Mouse (Mus musculus): ENCODE data around the gene Tjp3.

The Tjp3 gene

GRCm38 (mm10) chr10:81273842-81274241 is 17.5 kb downstream of the Tjp3 start:
- in situ Hi-C loops (cut with MboI, MseI), result no loop called here

- in situ Hi-C loops (cut with MboI, MseI), result no loop called here
Measured at GRCm38 (mm10) chr10:81272356-81272755, 19.0 kb downstream of the Tjp3 start.

GRCm38 (mm10) chr10:81268643-81269412 is 22.6 kb downstream of the Tjp3 start:
- in situ Hi-C loops (cut with MboI, MseI), result no loop called here

GRCm38 (mm10) chr10:81268056-81268455 is 23.3 kb downstream of the Tjp3 start:
- in situ Hi-C loops (cut with MboI, MseI), result no loop called here

GRCm38 (mm10) chr10:81266211-81267105 is 24.9 kb downstream of the Tjp3 start, which contains the start of the genes Mrpl54 and Apba3:
Gene Mrpl54, minus strand, starts transcription at chr10:81266934.
Gene Apba3, plus strand, starts transcription at chr10:81266960.
- in situ Hi-C loops (cut with MboI, MseI), result no loop called here

GRCm38 (mm10) chr10:81265540-81265939 is 25.8 kb downstream of the Tjp3 start:
- in situ Hi-C loops (cut with MboI, MseI), result no loop called here

GRCm38 (mm10) chr10:81261025-81261424 is 30.4 kb downstream of the Tjp3 start:
- in situ Hi-C loops (cut with MboI, MseI), result no loop called here

GRCm38 (mm10) chr10:81259225-81259884 is 32.0 kb downstream of the Tjp3 start:
- in situ Hi-C loops (cut with MboI, MseI), result no loop called here

- in situ Hi-C loops (cut with MboI, MseI), result no loop called here
Measured at GRCm38 (mm10) chr10:81257158-81258039, 34.0 kb downstream of the Tjp3 start.

GRCm38 (mm10) chr10:81254886-81255285 is 36.5 kb downstream of the Tjp3 start:
- in situ Hi-C loops (cut with MboI, MseI), result no loop called here

- in situ Hi-C loops (cut with MboI, MseI), result no loop called here
Measured at GRCm38 (mm10) chr10:81252424-81253419, 38.7 kb downstream of the Tjp3 start, which contains the start of gene Matk. Gene Matk, plus strand, starts transcription at chr10:81252935.

GRCm38 (mm10) chr10:81249442-81249841 is 41.9 kb downstream of the Tjp3 start:
- in situ Hi-C loops (cut with MboI, MseI), result no loop called here

GRCm38 (mm10) chr10:81247804-81248203 is 43.6 kb downstream of the Tjp3 start:
- in situ Hi-C loops (cut with MboI, MseI), result no loop called here

- in situ Hi-C loops (cut with MboI, MseI), result no loop called here
Measured at GRCm38 (mm10) chr10:81245166-81245565, 46.2 kb downstream of the Tjp3 start.

- in situ Hi-C loops (cut with MboI, MseI), result no loop called here
Measured at GRCm38 (mm10) chr10:81244595-81244994, 46.8 kb downstream of the Tjp3 start.

- in situ Hi-C loops (cut with MboI, MseI), result no loop called here
Measured at GRCm38 (mm10) chr10:81244146-81244545, 47.2 kb downstream of the Tjp3 start.

- in situ Hi-C loops (cut with MboI, MseI), result no loop called here
Measured at GRCm38 (mm10) chr10:81242021-81242420, 49.4 kb downstream of the Tjp3 start.

GRCm38 (mm10) chr10:81240876-81241275 is 50.5 kb downstream of the Tjp3 start:
- in situ Hi-C loops (cut with MboI, MseI), result no loop called here

GRCm38 (mm10) chr10:81238618-81239017 is 52.8 kb downstream of the Tjp3 start:
- in situ Hi-C loops (cut with MboI, MseI), result no loop called here

All from T-helper 2 cell (primary cell).